ENCODE assay signal across 9 mouse cellular contexts in the genomic region with DNA sequence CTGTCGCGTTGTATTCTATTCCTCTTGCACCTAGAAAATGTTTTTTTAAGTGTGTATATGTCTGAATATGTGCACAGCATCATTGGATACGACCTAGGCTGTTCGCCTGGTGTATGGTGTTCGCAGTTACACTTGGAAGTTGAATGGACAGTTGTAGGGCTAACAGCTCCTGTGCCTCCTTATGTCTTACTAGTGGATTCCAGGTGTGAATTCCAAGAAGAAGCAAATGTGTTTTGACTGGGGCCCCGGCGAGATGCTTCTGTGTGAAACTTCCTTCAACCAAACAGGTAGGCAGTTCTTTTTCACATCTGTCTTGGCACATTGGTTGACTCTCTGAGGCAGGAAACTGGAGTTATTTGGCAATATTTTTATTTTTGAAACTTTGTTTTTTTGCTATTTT. TPM values are rescaled to one million over a fixed set of nuclear protein-coding genes. Genes with fewer than 3 reads are reported as not detected.
DNase-seq lines count a peak whose midpoint lies in the region; ATAC-seq lines count a peak whose summit lies in the region.
"Had no signal": no experiment of that assay in that cellular context is flagged by ENCODE, and none has a peak within 500 bp of the region (broad histone marks: within the 10 kb centered on the region; RNA-seq: fewer than 3 reads in every experiment).

No protein-coding gene starts in this region.

- 12% methylated on average over 7 of the region's 7 CpGs for WGBS in lung, embryonic 15.5 days
- WGBS in embryonic facial prominence, embryonic 13.5 days = 17% methylated on average over 7 of the region's 7 CpGs
- WGBS in limb, embryonic 10.5 days = 22% methylated on average over 7 of the region's 7 CpGs
- WGBS in neural tube, embryonic 15.5 days = 21% methylated on average over 7 of the region's 7 CpGs

- H3K27ac ChIP-seq in lung, embryonic 15.5 days = no peak overlapping the region
- H3K27ac ChIP-seq in embryonic facial prominence, embryonic 13.5 days = no peak overlapping the region
- peak overlapping the region; percentile 99 for H3K27ac ChIP-seq in limb, embryonic 10.5 days
- H3K27ac ChIP-seq in neural tube, embryonic 15.5 days (replicated peaks) = no peak overlapping the region

- H3K36me3 ChIP-seq in lung, embryonic 15.5 days = peaks cover 40% of the 10 kb centered on the region
- H3K36me3 ChIP-seq in embryonic facial prominence, embryonic 13.5 days = peaks cover 40% of the 10 kb centered on the region
- peaks cover 43% of the 10 kb centered on the region for H3K36me3 ChIP-seq in limb, embryonic 10.5 days
- H3K36me3 ChIP-seq in neural tube, embryonic 15.5 days = peaks cover 36% of the 10 kb centered on the region

- H3K9me3 ChIP-seq in lung, embryonic 15.5 days = no peaks in the 10 kb centered on the region
- H3K9me3 ChIP-seq in embryonic facial prominence, embryonic 13.5 days = no peaks in the 10 kb centered on the region
- H3K9me3 ChIP-seq in limb, embryonic 10.5 days (replicated peaks) = no peaks in the 10 kb centered on the region
- H3K9me3 ChIP-seq in neural tube, embryonic 15.5 days (replicated peaks) = no peaks in the 10 kb centered on the region

- DNase-seq in lung, adult 18-20 months = no peak
- DNase-seq in limb, embryonic 10.5 days (ENCODE audit: low spot score) = no peak
- DNase-seq in adrenal gland, postnatal 14 days = no peak
- DNase-seq in spleen, adult 12 weeks (ENCODE audit: low spot score) = no peak
- DNase-seq: kidney, postnatal 25 days had no signal

- peaks cover 11% of the 10 kb centered on the region for H3K4me1 ChIP-seq in lung, embryonic 15.5 days
- peaks cover 15% of the 10 kb centered on the region for H3K4me1 ChIP-seq in embryonic facial prominence, embryonic 13.5 days
- H3K4me1 ChIP-seq in limb, embryonic 10.5 days = peaks cover 18% of the 10 kb centered on the region
- peaks cover 15% of the 10 kb centered on the region for H3K4me1 ChIP-seq in neural tube, embryonic 15.5 days

- H3K27me3 ChIP-seq in lung, embryonic 15.5 days = no peaks in the 10 kb centered on the region
- H3K27me3 ChIP-seq in embryonic facial prominence, embryonic 13.5 days = no peaks in the 10 kb centered on the region
- no peaks in the 10 kb centered on the region for H3K27me3 ChIP-seq in limb, embryonic 10.5 days (ENCODE audit: low read depth, poor library complexity, severe bottlenecking)
- H3K27me3 ChIP-seq in neural tube, embryonic 15.5 days (replicated peaks) = no peaks in the 10 kb centered on the region

- peak overlapping the region; percentile 74 for H3K4me2 ChIP-seq in lung, embryonic 15.5 days
- peak overlapping the region; percentile 85 for H3K4me2 ChIP-seq in embryonic facial prominence, embryonic 13.5 days
- H3K4me2 ChIP-seq in neural tube, embryonic 15.5 days = peak overlapping the region; percentile 80

- no peak for ATAC-seq in lung, embryonic 15.5 days (ENCODE audit: borderline replicate concordance, extremely low read depth, low FRiP score, low TSS enrichment)
- ATAC-seq in embryonic facial prominence, embryonic 13.5 days (ENCODE audit: insufficient number of reproducible peaks, insufficient read depth, low FRiP score, low TSS enrichment, low read depth) = no peak
- no peak for ATAC-seq in neural tube, embryonic 15.5 days (ENCODE audit: low FRiP score)
- no peak for ATAC-seq in frontal cortex, adult (ENCODE audit: low TSS enrichment)

- H3K9ac ChIP-seq in lung, embryonic 15.5 days = peak overlapping the region; percentile 70
- peak overlapping the region; percentile 88 for H3K9ac ChIP-seq in embryonic facial prominence, embryonic 13.5 days
- peak overlapping the region; percentile 62 for H3K9ac ChIP-seq in neural tube, embryonic 15.5 days (replicated peaks)

- H3K4me3 ChIP-seq in lung, embryonic 15.5 days = peak overlapping the region; percentile 86
- peak overlapping the region; percentile 88 for H3K4me3 ChIP-seq in embryonic facial prominence, embryonic 13.5 days
- peak overlapping the region; percentile 75 for H3K4me3 ChIP-seq in limb, embryonic 10.5 days
- peak overlapping the region; percentile 67 for H3K4me3 ChIP-seq in neural tube, embryonic 15.5 days (replicated peaks)

RNA-seq across cellular contexts. Expression of gene Nup85, which starts 0.7 kb away (rescaled TPM):
- 190 and 192 TPM in 2 replicates for polyA plus RNA-seq in lung, embryonic 15.5 days (2015; fragmentation: Nextera tagmentation; extraction: Ambion mirVana)
- 180 and 186 TPM in 2 replicates for polyA plus RNA-seq in embryonic facial prominence, embryonic 13.5 days (2015; fragmentation: Nextera tagmentation; extraction: Ambion mirVana)
- polyA plus RNA-seq in limb, embryonic 10.5 days (2016; fragmentation: Nextera tagmentation; extraction: Ambion mirVana) = 257 and 275 TPM in 2 replicates
- 101 and 120 TPM in 2 replicates for polyA plus RNA-seq in neural tube, embryonic 15.5 days (2015; fragmentation: Nextera tagmentation; extraction: Ambion mirVana)
- 40.7 and 52.8 TPM in 2 replicates for total RNA-seq in adrenal gland, postnatal 14 days (2021)

RNA-seq across cellular contexts. Expression of gene Sumo2, which starts 28.9 kb away (rescaled TPM):
- 993 and 1,027 TPM in 2 replicates for polyA plus RNA-seq in lung, embryonic 15.5 days (2015; fragmentation: Nextera tagmentation; extraction: Ambion mirVana)
- polyA plus RNA-seq in embryonic facial prominence, embryonic 13.5 days (2015; fragmentation: Nextera tagmentation; extraction: Ambion mirVana) = 1,193 and 1,231 TPM in 2 replicates
- polyA plus RNA-seq in limb, embryonic 10.5 days (2016; fragmentation: Nextera tagmentation; extraction: Ambion mirVana) = 1,406 and 1,458 TPM in 2 replicates
- polyA plus RNA-seq in neural tube, embryonic 15.5 days (2015; fragmentation: Nextera tagmentation; extraction: Ambion mirVana) = 882 and 892 TPM in 2 replicates
- total RNA-seq in adrenal gland, postnatal 14 days (2021) = 262 and 272 TPM in 2 replicates

RNA-seq across cellular contexts. Expression of gene Mrps7, which starts 38.8 kb away (rescaled TPM):
- 83.9 and 85.0 TPM in 2 replicates for polyA plus RNA-seq in lung, embryonic 15.5 days (2015; fragmentation: Nextera tagmentation; extraction: Ambion mirVana)
- polyA plus RNA-seq in embryonic facial prominence, embryonic 13.5 days (2015; fragmentation: Nextera tagmentation; extraction: Ambion mirVana) = 92.8 and 95.6 TPM in 2 replicates
- 108 and 120 TPM in 2 replicates for polyA plus RNA-seq in limb, embryonic 10.5 days (2016; fragmentation: Nextera tagmentation; extraction: Ambion mirVana)
- polyA plus RNA-seq in neural tube, embryonic 15.5 days (2015; fragmentation: Nextera tagmentation; extraction: Ambion mirVana) = 81.0 and 83.8 TPM in 2 replicates
- 81.0 and 87.7 TPM in 2 replicates for total RNA-seq in adrenal gland, postnatal 14 days (2021)

RNA-seq across cellular contexts. Expression of gene Gga3, which starts 38.9 kb away (rescaled TPM):
- 15.6 and 18.1 TPM in 2 replicates for polyA plus RNA-seq in lung, embryonic 15.5 days (2015; fragmentation: Nextera tagmentation; extraction: Ambion mirVana)
- 18.9 and 24.6 TPM in 2 replicates for polyA plus RNA-seq in embryonic facial prominence, embryonic 13.5 days (2015; fragmentation: Nextera tagmentation; extraction: Ambion mirVana)
- 30.8 and 34.9 TPM in 2 replicates for polyA plus RNA-seq in limb, embryonic 10.5 days (2016; fragmentation: Nextera tagmentation; extraction: Ambion mirVana)
- polyA plus RNA-seq in neural tube, embryonic 15.5 days (2015; fragmentation: Nextera tagmentation; extraction: Ambion mirVana) = 34.6 and 35.0 TPM in 2 replicates
- 19.5 and 23.8 TPM in 2 replicates for total RNA-seq in adrenal gland, postnatal 14 days (2021)

RNA-seq across cellular contexts. Expression of gene Mif4gd, which starts 47.8 kb away (rescaled TPM):
- polyA plus RNA-seq in lung, embryonic 15.5 days (2015; fragmentation: Nextera tagmentation; extraction: Ambion mirVana) = 29.5 and 32.3 TPM in 2 replicates
- 20.2 and 20.6 TPM in 2 replicates for polyA plus RNA-seq in embryonic facial prominence, embryonic 13.5 days (2015; fragmentation: Nextera tagmentation; extraction: Ambion mirVana)
- 16.2 and 18.2 TPM in 2 replicates for polyA plus RNA-seq in limb, embryonic 10.5 days (2016; fragmentation: Nextera tagmentation; extraction: Ambion mirVana)
- 11.5 and 19.4 TPM in 2 replicates for polyA plus RNA-seq in neural tube, embryonic 15.5 days (2015; fragmentation: Nextera tagmentation; extraction: Ambion mirVana)
- 98.2 and 112 TPM in 2 replicates for total RNA-seq in adrenal gland, postnatal 14 days (2021)
